Mouse (Mus musculus) layer of hippocampus, adult 11-12 months (tissue): ENCODE results near the gene Slamf7.
A peak's percentile ranks its signal among the peaks of the same experiment; 100 is the strongest.

Experiments
- DNase-seq: peaks from one replicate; pipeline ENCODE4 v3.0.0; 2022; ENCODE audit warnings: low spot score

Gene Slamf7

GRCm38 (mm10) chr1:171635696-171636095 lies 17.1 kb downstream of the Slamf7 start:
- DNase-seq = no peak

- peak; percentile 52 for DNase-seq
These were observed 21.4 kb downstream of the Slamf7 start for GRCm38 (mm10) chr1:171631447-171631846.

- no peak for DNase-seq
These were observed 21.9 kb downstream of the Slamf7 start for GRCm38 (mm10) chr1:171630912-171631311.

GRCm38 (mm10) chr1:171630041-171630440 lies 22.8 kb downstream of the Slamf7 start:
- DNase-seq = no peak

- no peak for DNase-seq
These were observed 23.7 kb downstream of the Slamf7 start for GRCm38 (mm10) chr1:171629168-171629567.

- DNase-seq = no peak
These were observed 25.0 kb downstream of the Slamf7 start for GRCm38 (mm10) chr1:171627801-171628200.

- DNase-seq = no peak
These were observed 32.7 kb downstream of the Slamf7 start for GRCm38 (mm10) chr1:171620091-171620490.

GRCm38 (mm10) chr1:171619645-171620044 lies 33.2 kb downstream of the Slamf7 start:
- DNase-seq = no peak

- peak; percentile 55 for DNase-seq
These were observed 33.8 kb downstream of the Slamf7 start for GRCm38 (mm10) chr1:171619001-171619400.

GRCm38 (mm10) chr1:171616881-171617515 lies 35.8 kb downstream of the Slamf7 start:
- DNase-seq = peak; percentile 60

- no peak for DNase-seq
These were observed 38.9 kb downstream of the Slamf7 start for GRCm38 (mm10) chr1:171613962-171614361.

- DNase-seq = no peak
These were observed 42.1 kb downstream of the Slamf7 start for GRCm38 (mm10) chr1:171610781-171611180.

GRCm38 (mm10) chr1:171610026-171610425 lies 42.8 kb downstream of the Slamf7 start:
- no peak for DNase-seq

- DNase-seq = no peak
These were observed 45.7 kb downstream of the Slamf7 start, which contains the start of gene Ly9 for GRCm38 (mm10) chr1:171607176-171607575. TSS of gene Ly9 (minus strand) at chr1:171607410.

- DNase-seq = no peak
These were observed 46.2 kb downstream of the Slamf7 start for GRCm38 (mm10) chr1:171606656-171607055.

- DNase-seq = no peak
These were observed 48.1 kb downstream of the Slamf7 start for GRCm38 (mm10) chr1:171604686-171605085.

GRCm38 (mm10) chr1:171584584-171584983 lies 68.3 kb downstream of the Slamf7 start:
- no peak for DNase-seq
